In the genomic region with DNA sequence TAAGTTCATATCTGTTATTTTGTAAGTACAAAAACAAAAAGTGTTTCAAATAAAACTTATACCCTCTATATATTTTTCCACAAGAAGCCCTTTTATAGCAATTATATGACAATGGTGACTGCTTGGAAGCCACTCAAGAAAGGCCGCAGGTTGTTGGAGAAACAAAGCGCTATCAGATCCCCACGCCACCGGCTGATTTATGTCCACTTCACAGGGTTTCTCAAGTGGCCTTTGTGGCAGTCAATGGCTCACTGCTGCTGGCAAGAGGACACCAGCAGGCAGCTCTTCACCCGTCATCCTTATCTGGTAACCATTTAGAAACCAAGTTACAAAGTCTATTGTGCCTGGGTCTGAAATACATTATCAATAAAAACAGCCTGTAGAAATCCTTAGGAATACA, we compare ENCODE assay signal across 25 mouse cellular contexts. TPM values are rescaled to one million over a fixed set of nuclear protein-coding genes. Genes with fewer than 3 reads are reported as not detected.
A peak's percentile ranks its signal among the peaks of the same experiment; 100 is the strongest.
DNase-seq lines count a peak whose midpoint lies in the region; ATAC-seq and TF ChIP-seq lines count a peak whose summit lies in the region.
"Had no signal": no experiment of that assay in that cellular context is flagged by ENCODE, and none has a peak within 500 bp of the region (broad histone marks: within the 10 kb centered on the region; RNA-seq: fewer than 3 reads in every experiment).

No protein-coding gene starts in this region.

- no peak overlapping the region for H3K9ac ChIP-seq in liver, adult 2 months (ENCODE audit: low read depth, low read length)
- H3K9ac ChIP-seq in liver, embryonic 12.5 days: no peak overlapping the region
- no peak overlapping the region for H3K9ac ChIP-seq in embryonic facial prominence, embryonic 11.5 days (replicated peaks; ENCODE audit: low read length)
- H3K9ac ChIP-seq: embryonic facial prominence, embryonic 15.5 days; forebrain, embryonic 13.5 days; heart, embryonic 15.5 days; lung, embryonic 15.5 days; midbrain, embryonic 13.5 days had no signal

- H3K27ac ChIP-seq in liver, adult 2 months (replicated peaks; ENCODE audit: insufficient read depth, low read depth, low read length): no peak overlapping the region
- no peak overlapping the region for H3K27ac ChIP-seq in liver, embryonic 12.5 days
- no peak overlapping the region for H3K27ac ChIP-seq in embryonic facial prominence, embryonic 11.5 days (replicated peaks; ENCODE audit: low read depth, low read length)
- H3K27ac ChIP-seq: embryonic facial prominence, embryonic 15.5 days; forebrain, embryonic 13.5 days; heart, embryonic 15.5 days; lung, embryonic 15.5 days; midbrain, embryonic 13.5 days had no signal

- H3K4me3 ChIP-seq in liver, adult 2 months (ENCODE audit: insufficient read depth, low read depth, low read length): no peak overlapping the region
- no peak overlapping the region for H3K4me3 ChIP-seq in liver, embryonic 12.5 days
- H3K4me3 ChIP-seq in embryonic facial prominence, embryonic 11.5 days (ENCODE audit: low read depth, low read length): no peak overlapping the region
- H3K4me3 ChIP-seq: embryonic facial prominence, embryonic 15.5 days; forebrain, embryonic 13.5 days; heart, embryonic 15.5 days; lung, embryonic 15.5 days; midbrain, embryonic 13.5 days had no signal

- no peak for TF ChIP-seq POLR2A in liver, adult 2 months (IDR thresholded peaks at IDR 0.05; ENCODE audit: extremely low read depth, insufficient read depth, low read length)

- peak; percentile 12 for DNase-seq in liver, adult 2 months (ENCODE audit: extremely low read depth, low read depth, low spot score)
- DNase-seq in adrenal gland, adult 8-10 months: peak; percentile 52
- peak; percentile 46 for DNase-seq in embryo, embryonic 10 days (ENCODE audit: low spot score)
- peak; percentile 17 for DNase-seq in embryonic facial prominence, embryonic 11.5 days (ENCODE audit: low spot score)
- DNase-seq in spleen, postnatal 4 days (ENCODE audit: low spot score in 2 of 2): no peak
- DNase-seq in kidney, adult 11 months: no peak
- DNase-seq: cerebellum, adult 18-20 months; cerebellum, postnatal 10 days; gastrocnemius, postnatal 10 days; kidney, adult 8-10 months; kidney, postnatal 10 days; layer of hippocampus, postnatal 36 days; liver; right cerebral cortex, postnatal 4 days; thymus, adult 2 months; thymus, postnatal 36 days had no signal

- peaks cover 4% of the 10 kb centered on the region; the same call in 1 of the 2 replicates for H3K79me2 ChIP-seq in liver, adult 2 months (ENCODE audit: control insufficient read depth, insufficient read depth, low read length)

- H3K9me3 ChIP-seq in liver, embryonic 12.5 days (replicated peaks): no peaks in the 10 kb centered on the region
- no peaks in the 10 kb centered on the region for H3K9me3 ChIP-seq in embryonic facial prominence, embryonic 11.5 days (replicated peaks; ENCODE audit: control insufficient read depth, low read length)
- H3K9me3 ChIP-seq: embryonic facial prominence, embryonic 15.5 days; forebrain, embryonic 13.5 days; G1E; heart, embryonic 15.5 days; lung, embryonic 15.5 days; midbrain, embryonic 13.5 days had no signal

- ATAC-seq in liver, embryonic 12.5 days: no peak
- ATAC-seq in embryonic facial prominence, embryonic 11.5 days (replicated peaks; ENCODE audit: insufficient number of reproducible peaks, low FRiP score, low TSS enrichment, low read depth): no peak
- ATAC-seq: forebrain, embryonic 13.5 days; hindbrain, embryonic 16.5 days; midbrain, embryonic 13.5 days; Patski had no signal

- no peak overlapping the region for H3K4me2 ChIP-seq in liver, embryonic 12.5 days
- no peak overlapping the region for H3K4me2 ChIP-seq in embryonic facial prominence, embryonic 11.5 days (ENCODE audit: low read depth, low read length)
- H3K4me2 ChIP-seq: embryonic facial prominence, embryonic 15.5 days; forebrain, embryonic 13.5 days; heart, embryonic 15.5 days; lung, embryonic 15.5 days; midbrain, embryonic 13.5 days had no signal

- H3K36me3 ChIP-seq in liver, adult 2 months (ENCODE audit: control insufficient read depth, insufficient read depth, low read length): peaks cover 4% of the 10 kb centered on the region
- H3K36me3 ChIP-seq in liver, embryonic 12.5 days: peaks cover 52% of the 10 kb centered on the region
- no peaks in the 10 kb centered on the region for H3K36me3 ChIP-seq in embryonic facial prominence, embryonic 11.5 days (replicated peaks; ENCODE audit: control insufficient read depth, insufficient read depth, low read depth, low read length)
- H3K36me3 ChIP-seq: heart, embryonic 15.5 days had no signal

- no peak for TF ChIP-seq CTCF in liver, adult 2 months (IDR thresholded peaks at IDR 0.05; ENCODE audit: low read depth, low read length)

- H3K27me3 ChIP-seq in liver, adult 2 months (ENCODE audit: control insufficient read depth, insufficient read depth, low read length): no peaks in the 10 kb centered on the region
- H3K27me3 ChIP-seq in liver, embryonic 12.5 days (replicated peaks): no peaks in the 10 kb centered on the region
- no peaks in the 10 kb centered on the region for H3K27me3 ChIP-seq in embryonic facial prominence, embryonic 11.5 days (ENCODE audit: control insufficient read depth, insufficient read depth, low read length)
- H3K27me3 ChIP-seq: embryonic facial prominence, embryonic 15.5 days; forebrain, embryonic 13.5 days; heart, embryonic 15.5 days; lung, embryonic 15.5 days; midbrain, embryonic 13.5 days; Patski had no signal

- H3K4me1 ChIP-seq in liver, adult 2 months (ENCODE audit: control insufficient read depth, insufficient read depth, low read length): no peaks in the 10 kb centered on the region
- no peaks in the 10 kb centered on the region; the same call in 1 of the 2 replicates for H3K4me1 ChIP-seq in liver, embryonic 12.5 days
- no peaks in the 10 kb centered on the region for H3K4me1 ChIP-seq in embryonic facial prominence, embryonic 11.5 days (ENCODE audit: control insufficient read depth, insufficient read depth, low read length)
- H3K4me1 ChIP-seq: embryonic facial prominence, embryonic 15.5 days had no signal

- 79% methylated on average over 5 of the region's 5 CpGs for WGBS in liver, adult 2 months
- 80% methylated on average over 5 of the region's 5 CpGs for WGBS in liver, embryonic 12.5 days (ENCODE audit: insufficient replicate concordance)
- WGBS in embryonic facial prominence, embryonic 11.5 days: 74% methylated on average over 5 of the region's 5 CpGs

RNA-seq across cellular contexts. Expression of a gene that starts 31.1 kb away (rescaled TPM):
- total RNA-seq in liver, adult 2 months (2014; rRNA removed): 8.0 and 8.1 TPM in 2 replicates
- 1.5 and 1.6 TPM in 2 replicates for polyA plus RNA-seq in liver, adult 2 months (2012; rRNA removed)
- polyA plus RNA-seq in liver, embryonic 12.5 days (2016; fragmentation: Nextera tagmentation; extraction: Ambion mirVana): 28.9 and 29.3 TPM in 2 replicates
- 10 to 100 TPM; 35.7 to 45.2 (median 38.1) TPM for total RNA-seq in adrenal gland, adult 8-10 months (2022)
- 37.0 and 38.0 TPM in 2 replicates for polyA plus RNA-seq in embryonic facial prominence, embryonic 11.5 days (2014; fragmentation: Nextera tagmentation; extraction: Ambion mirVana)

Comparison
In these comparisons a context has a peak if more than half of its experiments do, and no peak if none do; other contexts are left out.
1. RNA of a gene that starts 31.1 kb away (polyA plus RNA-seq): 37.0 to 38.0 TPM in embryonic facial prominence, embryonic 11.5 days and 28.9 to 29.3 TPM in liver, embryonic 12.5 days; 1.5 to 1.6 TPM in liver, adult 2 months; every median in the first group is over 10 times any median in the second.
2. DNase-seq: peak in liver, adult 2 months (single experiment), adrenal gland, adult 8-10 months (single experiment), embryo, embryonic 10 days (single experiment) and embryonic facial prominence, embryonic 11.5 days (single experiment); none in spleen, postnatal 4 days (0 of 2) and kidney, adult 11 months (single experiment).